Mouse (Mus musculus) olfactory bulb, adult 2 months (tissue): ENCODE measurements around the gene Rab1a.

Experiments
- CTCF ChIP-seq: fragments of 200-500 bp; IDR thresholded peaks from 2 replicates; pipeline ENCODE4 v1.5.1; 2012; ENCODE audit warnings: low read depth, mild to moderate bottlenecking, low read length, moderate library complexity; ENCODE audit not compliant: insufficient read depth
- POLR2A ChIP-seq: fragments of 200-500 bp; IDR thresholded peaks from 2 replicates; pipeline ENCODE4 v1.6.1; 2012; ENCODE audit warnings: mild to moderate bottlenecking, low read depth, low read length, moderate library complexity; ENCODE audit not compliant: insufficient read depth

- TF ChIP-seq CTCF (peak; percentile 39), POLR2A (peak; percentile 36)
These were observed at the start of gene Rab1a for GRCm38 (mm10) chr11:20200713-20201575.
